Mouse (Mus musculus): ENCODE data around the gene Cd82.

DNA sequence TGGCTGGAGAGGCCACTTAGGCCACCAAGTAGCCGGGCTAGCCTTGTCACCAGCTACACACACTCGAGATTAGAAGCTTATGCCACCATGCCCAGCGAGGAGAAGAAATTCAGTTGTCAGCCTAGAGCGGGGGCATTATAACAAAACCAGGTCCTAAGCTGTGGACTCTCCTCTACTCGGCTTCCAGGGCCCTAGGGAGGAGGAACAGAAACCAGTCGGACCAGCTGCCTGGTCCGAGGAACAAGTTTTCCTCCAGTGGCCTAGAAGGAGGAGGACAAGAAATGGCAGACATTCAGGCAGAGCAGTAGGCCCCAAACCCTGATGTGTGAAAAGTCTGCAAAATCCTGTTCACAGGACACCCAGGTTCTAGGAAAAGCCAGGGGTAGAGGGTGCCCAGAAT lies 12.2 kb downstream of the Cd82 start:
- TF ChIP-seq GATA1 (IDR thresholded peaks at IDR 0.05; ENCODE audit: borderline replicate concordance, low read length) (no peak), FLI1 (IDR thresholded peaks at IDR 0.05; ENCODE audit: low read length) (no peak)
